10 mouse cellular contexts compared by ENCODE assay signal in genomic region chr11:104246171-104246694, GRCm38 (mm10). TPM values are rescaled to one million over a fixed set of nuclear protein-coding genes. Genes with fewer than 3 reads are reported as not detected.
A peak's percentile ranks its signal among the peaks of the same experiment; 100 is the strongest.
DNase-seq lines count a peak whose midpoint lies in the region; ATAC-seq and TF ChIP-seq lines count a peak whose summit lies in the region.
"Had no signal": no experiment of that assay in that cellular context is flagged by ENCODE, and none has a peak within 500 bp of the region (broad histone marks: within the 10 kb centered on the region; RNA-seq: fewer than 3 reads in every experiment).

No protein-coding gene starts in this region.

- no peaks in the 10 kb centered on the region for H3K9me3 ChIP-seq in limb, embryonic 14.5 days (ENCODE audit: control insufficient read depth, low read length)
- H3K9me3 ChIP-seq in limb, embryonic 10.5 days (replicated peaks) = no peaks in the 10 kb centered on the region
- no peaks in the 10 kb centered on the region for H3K9me3 ChIP-seq in embryonic facial prominence, embryonic 14.5 days (ENCODE audit: control insufficient read depth, low read length)
- no peaks in the 10 kb centered on the region for H3K9me3 ChIP-seq in kidney, embryonic 16.5 days (ENCODE audit: low read length)
- H3K9me3 ChIP-seq in neural tube, embryonic 15.5 days (replicated peaks) = no peaks in the 10 kb centered on the region
- H3K9me3 ChIP-seq: hindbrain, embryonic 10.5 days had no signal

- H3K27ac ChIP-seq in limb, embryonic 14.5 days (replicated peaks; ENCODE audit: low read depth, low read length) = no peak overlapping the region
- H3K27ac ChIP-seq in limb, embryonic 10.5 days = no peak overlapping the region
- H3K27ac ChIP-seq in embryonic facial prominence, embryonic 14.5 days (replicated peaks; ENCODE audit: low read depth, low read length) = no peak overlapping the region
- peak overlapping the region; percentile 80 for H3K27ac ChIP-seq in kidney, embryonic 16.5 days (ENCODE audit: low read length)
- H3K27ac ChIP-seq in neural tube, embryonic 15.5 days (replicated peaks) = no peak overlapping the region; the same call in 1 of the 2 replicates
- H3K27ac ChIP-seq: hindbrain, embryonic 10.5 days; macrophage had no signal

- 12% methylated on average over 6 of the region's 6 CpGs for WGBS in limb, embryonic 14.5 days
- 20% methylated on average over 6 of the region's 6 CpGs for WGBS in limb, embryonic 10.5 days
- WGBS in embryonic facial prominence, embryonic 14.5 days = 10% methylated on average over 6 of the region's 6 CpGs
- WGBS in kidney, embryonic 16.5 days = 22% methylated on average over 6 of the region's 6 CpGs
- WGBS in neural tube, embryonic 15.5 days = 27% methylated on average over 6 of the region's 6 CpGs

- peak overlapping the region; percentile 17; the same call in 1 of the 2 replicates for H3K4me2 ChIP-seq in limb, embryonic 14.5 days (replicated peaks; ENCODE audit: low read depth, low read length, severe bottlenecking)
- H3K4me2 ChIP-seq in embryonic facial prominence, embryonic 14.5 days (ENCODE audit: low read depth, low read length) = no peak overlapping the region
- H3K4me2 ChIP-seq in kidney, embryonic 16.5 days (replicated peaks; ENCODE audit: low read depth, low read length) = peak overlapping the region; percentile 41
- H3K4me2 ChIP-seq in neural tube, embryonic 15.5 days = peak overlapping the region; percentile 20; the same call in 1 of the 2 replicates

- no peak for TF ChIP-seq POLR2A in limb, embryonic 14.5 days (IDR thresholded peaks at IDR 0.05; ENCODE audit: borderline replicate concordance, extremely low read depth, insufficient read depth, insufficient read length)

- H3K27me3 ChIP-seq in limb, embryonic 14.5 days (ENCODE audit: control insufficient read depth, insufficient read depth, low read length) = no peaks in the 10 kb centered on the region
- H3K27me3 ChIP-seq in limb, embryonic 10.5 days (ENCODE audit: low read depth, poor library complexity, severe bottlenecking) = no peaks in the 10 kb centered on the region
- H3K27me3 ChIP-seq in embryonic facial prominence, embryonic 14.5 days (replicated peaks; ENCODE audit: control insufficient read depth, insufficient read depth, low read length) = no peaks in the 10 kb centered on the region
- H3K27me3 ChIP-seq in kidney, embryonic 16.5 days (ENCODE audit: insufficient read depth, low read length) = no peaks in the 10 kb centered on the region
- H3K27me3 ChIP-seq in neural tube, embryonic 15.5 days (replicated peaks) = no peaks in the 10 kb centered on the region

- no peak for DNase-seq in limb, embryonic 14.5 days (ENCODE audit: low spot score)
- no peak for DNase-seq in limb, embryonic 10.5 days (ENCODE audit: low spot score)
- DNase-seq in embryonic facial prominence, embryonic 14.5 days (ENCODE audit: low spot score) = peak; percentile 44
- DNase-seq in urinary bladder, postnatal 25 days (ENCODE audit: low spot score) = no peak
- DNase-seq in left cerebral cortex, postnatal 10 days (ENCODE audit: extremely low spot score in 1 of 2, low spot score in 2 of 2) = no peak

- ATAC-seq in limb, embryonic 14.5 days (ENCODE audit: low FRiP score, low read depth) = no peak
- ATAC-seq in embryonic facial prominence, embryonic 14.5 days (ENCODE audit: low read depth) = peak; percentile 81
- peak; percentile 92 for ATAC-seq in kidney, embryonic 16.5 days (ENCODE audit: low FRiP score, low TSS enrichment)
- 0 out of 2 replicates have a peak, but pooled peaks have one; percentile 34 for ATAC-seq in neural tube, embryonic 15.5 days (ENCODE audit: low FRiP score)
- ATAC-seq in erythroid progenitor cell, adult 5-6 weeks (replicated peaks; ENCODE audit: low FRiP score, poor library complexity, severe bottlenecking) = no peak

- no peaks in the 10 kb centered on the region for H3K4me1 ChIP-seq in limb, embryonic 14.5 days (ENCODE audit: control insufficient read depth, insufficient read depth, low read length)
- peaks cover 16% of the 10 kb centered on the region for H3K4me1 ChIP-seq in limb, embryonic 10.5 days
- no peaks in the 10 kb centered on the region for H3K4me1 ChIP-seq in embryonic facial prominence, embryonic 14.5 days (ENCODE audit: control insufficient read depth, insufficient read depth, low read length)
- H3K4me1 ChIP-seq in kidney, embryonic 16.5 days (ENCODE audit: insufficient read depth, low read length) = peaks cover 17% of the 10 kb centered on the region
- peaks cover 35% of the 10 kb centered on the region for H3K4me1 ChIP-seq in neural tube, embryonic 15.5 days

- intact Hi-C loops in left cerebral cortex, postnatal 10 days (cut with DNase I) = no loop called here

- H3K9ac ChIP-seq in limb, embryonic 14.5 days (ENCODE audit: low read depth, low read length, severe bottlenecking) = no peak overlapping the region
- H3K9ac ChIP-seq in embryonic facial prominence, embryonic 14.5 days (ENCODE audit: low read depth, low read length) = no peak overlapping the region
- no peak overlapping the region; the same call in 1 of the 2 replicates for H3K9ac ChIP-seq in kidney, embryonic 16.5 days (replicated peaks; ENCODE audit: low read length)
- H3K9ac ChIP-seq in neural tube, embryonic 15.5 days (replicated peaks) = no peak overlapping the region

- no peak overlapping the region for H3K4me3 ChIP-seq in limb, embryonic 14.5 days (replicated peaks; ENCODE audit: low read length)
- H3K4me3 ChIP-seq in limb, embryonic 10.5 days = no peak overlapping the region
- no peak overlapping the region for H3K4me3 ChIP-seq in embryonic facial prominence, embryonic 14.5 days (ENCODE audit: low read depth, low read length)
- H3K4me3 ChIP-seq in kidney, embryonic 16.5 days (ENCODE audit: low read length) = peak overlapping the region; percentile 5; the same call in 1 of the 2 replicates
- no peak overlapping the region for H3K4me3 ChIP-seq in neural tube, embryonic 15.5 days (replicated peaks)
- H3K4me3 ChIP-seq: hindbrain, embryonic 10.5 days had no signal

- no peaks in the 10 kb centered on the region for H3K36me3 ChIP-seq in limb, embryonic 14.5 days (ENCODE audit: control insufficient read depth, insufficient read depth, low read length)
- no peaks in the 10 kb centered on the region for H3K36me3 ChIP-seq in limb, embryonic 10.5 days
- no peaks in the 10 kb centered on the region for H3K36me3 ChIP-seq in embryonic facial prominence, embryonic 14.5 days (ENCODE audit: control insufficient read depth, insufficient read depth, low read length)
- no peaks in the 10 kb centered on the region for H3K36me3 ChIP-seq in kidney, embryonic 16.5 days (ENCODE audit: insufficient read depth, low read length)
- no peaks in the 10 kb centered on the region for H3K36me3 ChIP-seq in neural tube, embryonic 15.5 days
- H3K36me3 ChIP-seq: hindbrain, embryonic 10.5 days had no signal

RNA-seq across cellular contexts. Expression of gene Mapt, which starts 15.0 kb away (rescaled TPM):
- 2.2 and 2.6 TPM in 2 replicates for polyA plus RNA-seq in limb, embryonic 14.5 days (2012; rRNA removed)
- 1.8 and 2.2 TPM in 2 replicates for polyA plus RNA-seq in limb, embryonic 14.5 days (2014; fragmentation: Nextera tagmentation; extraction: Ambion mirVana)
- 0.95 and 0.97 TPM in 2 replicates for polyA plus RNA-seq in limb, embryonic 10.5 days (2016; fragmentation: Nextera tagmentation; extraction: Ambion mirVana)
- polyA plus RNA-seq in embryonic facial prominence, embryonic 14.5 days (2014; fragmentation: Nextera tagmentation; extraction: Ambion mirVana) = 26.5 and 27.2 TPM in 2 replicates
- 10.3 and 11.7 TPM in 2 replicates for polyA plus RNA-seq in kidney, embryonic 16.5 days (2015; fragmentation: Nextera tagmentation; extraction: Ambion mirVana)
- polyA plus RNA-seq in neural tube, embryonic 15.5 days (2015; fragmentation: Nextera tagmentation; extraction: Ambion mirVana) = 880 and 1,075 TPM in 2 replicates
- not detected in 2 replicates for total RNA-seq in erythroid progenitor cell, adult 5-6 weeks (2015; ENCODE audit: low replicate concordance)
- total RNA-seq in erythroid progenitor cell, adult 5-6 weeks (2017; ENCODE audit: low replicate concordance) = 2.7 TPM in 1 of 2 replicates, not detected in the other
- total RNA-seq in left cerebral cortex, postnatal 10 days (2021) = 100 to 1,000 TPM; 526 to 602 TPM
- polyA plus RNA-seq: macrophage had no signal

Comparison
In these comparisons a context has a peak if more than half of its experiments do, and no peak if none do; other contexts are left out.
1. ATAC-seq: peak in embryonic facial prominence, embryonic 14.5 days (single experiment), kidney, embryonic 16.5 days (single experiment) and neural tube, embryonic 15.5 days (single experiment); none in limb, embryonic 14.5 days (single experiment) and erythroid progenitor cell, adult 5-6 weeks (single experiment).
2. RNA of gene Mapt, which starts 15.0 kb away (polyA plus RNA-seq): 880 to 1,075 TPM in neural tube, embryonic 15.5 days; 26.5 to 27.2 TPM in embryonic facial prominence, embryonic 14.5 days, 10.3 to 11.7 TPM in kidney, embryonic 16.5 days, 1.8 to 2.6 TPM in limb, embryonic 14.5 days and 0.95 to 0.97 TPM in limb, embryonic 10.5 days; every median in the first group is over 10 times any median in the second.